Mouse (Mus musculus) C2C12 (cell line): Measurements from ENCODE around the gene Gpr33.

Source experiments
- CTCF ChIP-seq: IDR thresholded peaks from one replicate; pipeline ENCODE4 v1.5.1; 2011; ENCODE audit not compliant: control insufficient read depth, insufficient read depth, insufficient read length
- MAX ChIP-seq: IDR thresholded peaks from one replicate; pipeline ENCODE4 v1.6.1; 2011; ENCODE audit warnings: mild to moderate bottlenecking, control low read depth
- MYOD1 ChIP-seq: IDR thresholded peaks from one replicate; pipeline ENCODE4 v1.6.1; 2011; ENCODE audit warnings: low read depth; ENCODE audit not compliant: control insufficient read depth, insufficient read length
- USF1 ChIP-seq: IDR thresholded peaks from one replicate; pipeline ENCODE4 v1.6.1; 2011; ENCODE audit warnings: low read depth, mild to moderate bottlenecking, control low read depth, moderate library complexity

- TF ChIP-seq MYOD1 = no peak
- no peak for TF ChIP-seq CTCF
- TF ChIP-seq MAX = no peak
- no peak for TF ChIP-seq USF1
Observed at GRCm38 (mm10) chr12:52009928-52010629, 17.8 kb downstream of the Gpr33 start.
